Mouse (Mus musculus): Measurements from ENCODE around the gene Zyg11b.

- no peak for TF ChIP-seq POLR2A (IDR thresholded peaks at IDR 0.05; ENCODE audit: insufficient read depth, low read depth, low read length)
- TF ChIP-seq EP300 (IDR thresholded peaks at IDR 0.05; ENCODE audit: insufficient read depth, low read depth, low read length) = no peak
- TF ChIP-seq CTCF (IDR thresholded peaks at IDR 0.05) = no peak
Observed at GRCm38 (mm10) chr4:108349064-108349463, 48.2 kb upstream of the Zyg11b start.

All from heart, adult 2 months (tissue).